In the genomic region with DNA sequence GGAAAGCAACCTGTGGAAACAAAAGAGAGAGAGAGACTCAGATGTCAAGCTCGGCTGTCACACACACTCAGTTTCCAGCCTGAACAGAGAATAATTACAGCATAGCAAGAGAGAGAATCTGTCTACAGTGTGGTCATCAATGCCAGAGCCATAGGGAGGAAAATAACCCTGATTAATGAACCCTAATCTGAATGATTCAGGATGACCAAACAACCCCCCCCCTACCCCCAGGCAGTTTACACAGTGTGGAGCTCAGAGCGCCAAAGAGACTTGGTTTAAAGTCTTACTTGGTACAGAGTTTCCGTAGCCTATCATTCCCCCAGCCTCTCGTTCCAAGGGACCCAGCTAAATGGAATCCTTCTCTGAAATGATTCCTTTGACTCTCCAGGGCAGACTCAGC, we compare ENCODE assay signal across 21 mouse cellular contexts. TPM values are rescaled to one million over a fixed set of nuclear protein-coding genes. Genes with fewer than 3 reads are reported as not detected.
"Had no signal": no experiment of that assay in that cellular context is flagged by ENCODE, and none has a peak within 500 bp of the region (broad histone marks: within the 10 kb centered on the region; RNA-seq: fewer than 3 reads in every experiment).

No protein-coding gene starts in this region.

- H3K4me2 ChIP-seq: intestine, embryonic 15.5 days; liver, embryonic 13.5 days; midbrain, embryonic 13.5 days; stomach, embryonic 15.5 days had no signal

- H3K27ac ChIP-seq: intestine, embryonic 15.5 days; left cerebral cortex, adult 2 months; liver, embryonic 13.5 days; midbrain, embryonic 10.5 days; midbrain, embryonic 13.5 days; stomach, embryonic 15.5 days had no signal

- H3K36me3 ChIP-seq: intestine, embryonic 15.5 days; liver, embryonic 13.5 days; midbrain, embryonic 10.5 days; midbrain, embryonic 13.5 days; stomach, embryonic 15.5 days had no signal

- H3K27me3 ChIP-seq: intestine, embryonic 15.5 days; liver, embryonic 13.5 days; megakaryocyte, embryonic 14.5 days; midbrain, embryonic 13.5 days; stomach, embryonic 15.5 days had no signal

- H3K4me3 ChIP-seq: intestine, embryonic 15.5 days; left cerebral cortex, adult 2 months; liver, embryonic 13.5 days; megakaryocyte, embryonic 14.5 days; midbrain, embryonic 10.5 days; midbrain, embryonic 13.5 days; stomach, embryonic 15.5 days had no signal

- H3K4me1 ChIP-seq: liver, embryonic 13.5 days; midbrain, embryonic 10.5 days; midbrain, embryonic 13.5 days; stomach, embryonic 15.5 days had no signal

- DNase-seq: kidney, adult 18-20 months; kidney, postnatal 10 days; layer of hippocampus, postnatal 36 days; liver, embryonic 13.5 days; lung, adult 2 months; lung, postnatal 36 days; right cerebral cortex, postnatal 25 days; spleen, adult 18-20 months; thymus, postnatal 36 days had no signal

- ATAC-seq: intestine, embryonic 15.5 days; lung, postnatal 0 days; midbrain, embryonic 13.5 days had no signal

- H3K9ac ChIP-seq: intestine, embryonic 15.5 days; liver, embryonic 13.5 days; midbrain, embryonic 13.5 days; stomach, embryonic 15.5 days had no signal

- H3K9me3 ChIP-seq: intestine, embryonic 15.5 days; liver, embryonic 13.5 days; megakaryocyte, embryonic 14.5 days; midbrain, embryonic 10.5 days; midbrain, embryonic 13.5 days; stomach, embryonic 15.5 days had no signal

RNA-seq across cellular contexts. Expression of gene Lhx8, which starts 45.1 kb away (rescaled TPM):
- polyA plus RNA-seq: large intestine, adult 2 months; liver, adult 2 months; liver, embryonic 13.5 days; liver, embryonic 16.5 days; lung, postnatal 0 days; neural tube, embryonic 14.5 days; urinary bladder, adult 2 months had no signal
